Mouse (Mus musculus): Measurements from ENCODE around the gene Slit3. TPM values are rescaled to one million over a fixed set of nuclear protein-coding genes. Genes with fewer than 3 reads are reported as not detected.

Slit3 gene
- total and polyA plus RNA-seq, 3 experiments: not detected

GRCm38 (mm10) chr11:35293197-35293596, 172.2 kb downstream of the Slit3 start:
- Histone ChIP-seq H3K27ac (ENCODE audit: control insufficient read depth, low read depth, low read length) (no peak overlapping the region), H3K36me3 (ENCODE audit: control insufficient read depth in 1 of 2, insufficient read depth in 2 of 2, low read length in 2 of 2) (no peaks in the 10 kb centered on the region), H3K9me3 (replicated peaks; ENCODE audit: insufficient read depth, low read length) (no peaks in the 10 kb centered on the region), H3K79me2 (ENCODE audit: control insufficient read depth, insufficient read depth, low read length, poor library complexity) (no peaks in the 10 kb centered on the region), H3K27me3 (ENCODE audit: control insufficient read depth in 1 of 2, insufficient read depth in 2 of 2, low read length in 2 of 2) (no peaks in the 10 kb centered on the region), H3K4me1 (ENCODE audit: control insufficient read depth in 1 of 2, insufficient read depth in 2 of 2, low read length in 2 of 2) (no peaks in the 10 kb centered on the region), H3K9ac (ENCODE audit: control insufficient read depth, low read depth, low read length, poor library complexity, severe bottlenecking) (no peak overlapping the region), H3K4me3 (ENCODE audit: control insufficient read depth in 1 of 2, insufficient read depth in 1 of 2, low read depth in 2 of 2, low read length in 2 of 2) (no peak overlapping the region)
- TF ChIP-seq BHLHE40 (IDR thresholded peaks at IDR 0.05; ENCODE audit: borderline replicate concordance, low read depth, low read length) (no peak), ETS1 (IDR thresholded peaks at IDR 0.05; ENCODE audit: low read depth, low read length) (no peak), POLR2AphosphoS2 (IDR thresholded peaks at IDR 0.05; ENCODE audit: low read length) (no peak), MAZ (IDR thresholded peaks at IDR 0.05; ENCODE audit: low read depth, low read length) (no peak), MAFK (IDR thresholded peaks at IDR 0.05; ENCODE audit: borderline replicate concordance, low read depth, low read length) (no peak), USF2 (IDR thresholded peaks at IDR 0.05; ENCODE audit: borderline replicate concordance in 1 of 2, insufficient read depth in 1 of 2, low read depth in 1 of 2, low read length in 2 of 2) (no peak), EP300 (IDR thresholded peaks at IDR 0.05; ENCODE audit: low read depth in 1 of 2, low read length in 2 of 2) (no peak), MEF2A (IDR thresholded peaks at IDR 0.05; ENCODE audit: extremely low read depth, insufficient replicate concordance, low read depth, low read length, poor library complexity, severe bottlenecking) (no peak), SIN3A (IDR thresholded peaks at IDR 0.05; ENCODE audit: low read length) (no peak), POLR2AphosphoS5 (IDR thresholded peaks at IDR 0.05; ENCODE audit: borderline replicate concordance, low read depth, low read length) (no peak)
- no peak for DNase-seq (ENCODE audit: low read depth, low spot score)

- no peak overlapping the region for H3K9ac ChIP-seq (ENCODE audit: control insufficient read depth, low read depth, low read length, poor library complexity, severe bottlenecking)
- H3K36me3 ChIP-seq (ENCODE audit: control insufficient read depth in 1 of 2, insufficient read depth in 2 of 2, low read length in 2 of 2): no peaks in the 10 kb centered on the region
- H3K27ac ChIP-seq (ENCODE audit: control insufficient read depth, low read depth, low read length): no peak overlapping the region
- TF ChIP-seq RCOR1 (IDR thresholded peaks at IDR 0.05; ENCODE audit: low read depth, low read length) (no peak), MEF2A (IDR thresholded peaks at IDR 0.05; ENCODE audit: extremely low read depth, insufficient replicate concordance, low read depth, low read length, poor library complexity, severe bottlenecking) (no peak), GABPA (IDR thresholded peaks at IDR 0.05; ENCODE audit: low read depth, low read length) (no peak)
- no peaks in the 10 kb centered on the region for H3K4me1 ChIP-seq (ENCODE audit: control insufficient read depth in 1 of 2, insufficient read depth in 2 of 2, low read length in 2 of 2)
- H3K4me3 ChIP-seq (ENCODE audit: control insufficient read depth in 1 of 2, insufficient read depth in 1 of 2, low read depth in 2 of 2, low read length in 2 of 2): no peak overlapping the region
- no peak for DNase-seq (ENCODE audit: low read depth, low spot score)
- no peaks in the 10 kb centered on the region for H3K27me3 ChIP-seq (ENCODE audit: control insufficient read depth in 1 of 2, insufficient read depth in 2 of 2, low read length in 2 of 2)
- no peaks in the 10 kb centered on the region for H3K9me3 ChIP-seq (replicated peaks; ENCODE audit: insufficient read depth, low read length)
- no peaks in the 10 kb centered on the region for H3K79me2 ChIP-seq (ENCODE audit: control insufficient read depth, insufficient read depth, low read length, poor library complexity)
These were observed 173.6 kb downstream of the Slit3 start for GRCm38 (mm10) chr11:35294670-35295069.

GRCm38 (mm10) chr11:35295162-35295799, 174.3 kb downstream of the Slit3 start:
- no peak for TF ChIP-seq MAFK (IDR thresholded peaks at IDR 0.05; ENCODE audit: borderline replicate concordance, low read depth, low read length)
- no peaks in the 10 kb centered on the region for H3K9me3 ChIP-seq (replicated peaks; ENCODE audit: insufficient read depth, low read length)

More at GRCm38 (mm10) chr11:35295162-35295799, 174.3 kb downstream of the Slit3 start:
- Histone ChIP-seq H3K9ac (ENCODE audit: control insufficient read depth, low read depth, low read length, poor library complexity, severe bottlenecking) (no peak overlapping the region), H3K4me1 (ENCODE audit: control insufficient read depth in 1 of 2, insufficient read depth in 2 of 2, low read length in 2 of 2) (no peaks in the 10 kb centered on the region), H3K4me3 (ENCODE audit: control insufficient read depth in 1 of 2, insufficient read depth in 1 of 2, low read depth in 2 of 2, low read length in 2 of 2) (no peak overlapping the region), H3K27ac (ENCODE audit: control insufficient read depth, low read depth, low read length) (no peak overlapping the region), H3K79me2 (ENCODE audit: control insufficient read depth, insufficient read depth, low read length, poor library complexity) (no peaks in the 10 kb centered on the region), H3K27me3 (ENCODE audit: control insufficient read depth in 1 of 2, insufficient read depth in 2 of 2, low read length in 2 of 2) (no peaks in the 10 kb centered on the region), H3K36me3 (ENCODE audit: control insufficient read depth in 1 of 2, insufficient read depth in 2 of 2, low read length in 2 of 2) (no peaks in the 10 kb centered on the region)
- DNase-seq (ENCODE audit: low read depth, low spot score): no peak

Measured in MEL (cell line).